Mouse (Mus musculus) forebrain, embryonic 12.5 days (tissue): Measurements from ENCODE around the gene Lrrc1. TPM values are rescaled to one million over a fixed set of nuclear protein-coding genes. Genes with fewer than 3 reads are reported as not detected.
A peak's percentile ranks its signal among the peaks of the same experiment; 100 is the strongest.

Experiments used
- ATAC-seq: fragments of 200-750 bp; cut with Nextera tagmentation; 2 replicates; pipeline ENCODE4 v1.8.0; 2017; ENCODE audit warnings: moderate TSS enrichment; ENCODE audit not compliant: low FRiP score
- H3K27ac ChIP-seq: fragments of 300-500 bp; sonication (generic); 2 replicates; pipeline ENCODE4 v1.5.1; 2016; ENCODE audit warnings: mild to moderate bottlenecking
- H3K27me3 ChIP-seq: fragments of 300-500 bp; sonication (generic); 2 replicates; pipeline ENCODE4 v1.6.1; 2016; ENCODE audit warnings: mild to moderate bottlenecking
- H3K36me3 ChIP-seq: fragments of 300-500 bp; sonication (generic); replicated peaks from 2 replicates; pipeline ENCODE4 v1.6.1; 2016; ENCODE audit warnings: mild to moderate bottlenecking
- H3K4me1 ChIP-seq: fragments of 300-500 bp; sonication (generic); 2 replicates; pipeline ENCODE4 v1.6.1; 2016
- H3K4me2 ChIP-seq: fragments of 300-500 bp; sonication (generic); 2 replicates; pipeline ENCODE4 v1.6.1; 2016; ENCODE audit warnings: mild to moderate bottlenecking, moderate library complexity
- H3K4me3 ChIP-seq: fragments of 300-500 bp; sonication (generic); replicated peaks from 2 replicates; pipeline ENCODE4 v1.5.1; 2016; ENCODE audit warnings: mild to moderate bottlenecking
- H3K9ac ChIP-seq: fragments of 300-500 bp; sonication (generic); 2 replicates; pipeline ENCODE4 v1.6.1; 2016; ENCODE audit warnings: mild to moderate bottlenecking
- H3K9me3 ChIP-seq: fragments of 300-500 bp; sonication (generic); 2 replicates; pipeline ENCODE4 v1.6.1; 2016
- WGBS: fragments of 180-500 bp; shearing (Covaris S2); methylation state at CpG from one replicate; pipeline ENCODE4 v1.1.7; 2016; 5-methylcytosine and 5-hydroxymethylcytosine counted together
- polyA plus RNA-seq: library from polyadenylated mRNA; unstranded; fragments of >200 nt; fragmentation: Nextera tagmentation; extraction: Ambion mirVana; gene quantifications from 2 replicates; pipeline ENCODE4 v1.2.1, GENCODE M21; 2016

The Lrrc1 gene
- polyA plus RNA-seq, 1 experiment from 2014 or later: 18.1 TPM

- no peak for ATAC-seq
- Histone ChIP-seq H3K27me3 (no peaks in the 10 kb centered on the region), H3K4me1 (peaks cover 28% of the 10 kb centered on the region), H3K27ac (no peak overlapping the region), H3K36me3 (no peaks in the 10 kb centered on the region), H3K4me2 (no peak overlapping the region), H3K9ac (no peak overlapping the region), H3K4me3 (no peak overlapping the region), H3K9me3 (no peaks in the 10 kb centered on the region)
- 89% methylated on average over 7 of the region's 7 CpGs for WGBS
These were observed 27.8 kb downstream of the Lrrc1 start for GRCm38 (mm10) chr9:77516782-77517364.

GRCm38 (mm10) chr9:77513892-77514291, 30.8 kb downstream of the Lrrc1 start:
- ATAC-seq: no peak
- no peaks in the 10 kb centered on the region; the same call in 1 of the 2 replicates for H3K27me3 ChIP-seq
- H3K27ac ChIP-seq: no peak overlapping the region
- H3K36me3 ChIP-seq: no peaks in the 10 kb centered on the region
- H3K9ac ChIP-seq: no peak overlapping the region
- H3K4me2 ChIP-seq: no peak overlapping the region
- no peak overlapping the region for H3K4me3 ChIP-seq
- H3K9me3 ChIP-seq: no peaks in the 10 kb centered on the region
- WGBS: 45% methylated on average over 3 of the region's 3 CpGs
- peaks cover 28% of the 10 kb centered on the region for H3K4me1 ChIP-seq

- Histone ChIP-seq H3K27me3 (no peaks in the 10 kb centered on the region; the same call in 1 of the 2 replicates), H3K4me2 (no peak overlapping the region), H3K4me1 (peaks cover 31% of the 10 kb centered on the region), H3K36me3 (no peaks in the 10 kb centered on the region), H3K9ac (no peak overlapping the region), H3K27ac (no peak overlapping the region), H3K4me3 (no peak overlapping the region), H3K9me3 (no peaks in the 10 kb centered on the region)
- WGBS: 22% methylated on average over 6 of the region's 6 CpGs
- peak; percentile 58; the same call in 1 of the 2 replicates for ATAC-seq
These were observed 32.5 kb downstream of the Lrrc1 start for GRCm38 (mm10) chr9:77512220-77512619.

GRCm38 (mm10) chr9:77510574-77510973, 34.1 kb downstream of the Lrrc1 start:
- 87% methylated on average over 8 of the region's 8 CpGs for WGBS
- peaks cover 31% of the 10 kb centered on the region for H3K4me1 ChIP-seq
- H3K9me3 ChIP-seq: no peaks in the 10 kb centered on the region
- H3K27ac ChIP-seq: no peak overlapping the region
- no peak overlapping the region for H3K4me2 ChIP-seq
- no peak overlapping the region for H3K9ac ChIP-seq
- H3K36me3 ChIP-seq: no peaks in the 10 kb centered on the region
- no peak overlapping the region for H3K4me3 ChIP-seq
- no peaks in the 10 kb centered on the region; the same call in 1 of the 2 replicates for H3K27me3 ChIP-seq
- ATAC-seq: no peak

GRCm38 (mm10) chr9:77507743-77508394, 36.8 kb downstream of the Lrrc1 start:
- H3K4me1 ChIP-seq: peaks cover 27% of the 10 kb centered on the region

GRCm38 (mm10) chr9:77502548-77503438, 41.9 kb downstream of the Lrrc1 start:
- peaks cover 45% of the 10 kb centered on the region for H3K4me1 ChIP-seq
- peak overlapping the region; percentile 48 for H3K4me2 ChIP-seq
- H3K9ac ChIP-seq: 0 out of 2 replicates have a peak overlapping the region, but pooled peaks have one; percentile 36
- 12% methylated on average over 14 of the region's 14 CpGs for WGBS
- H3K36me3 ChIP-seq: no peaks in the 10 kb centered on the region
- peak overlapping the region; percentile 87 for H3K27ac ChIP-seq
- H3K27me3 ChIP-seq: no peaks in the 10 kb centered on the region
- ATAC-seq: peak; percentile 84
- peak overlapping the region; percentile 14 for H3K4me3 ChIP-seq
- no peaks in the 10 kb centered on the region for H3K9me3 ChIP-seq

More at GRCm38 (mm10) chr9:77507743-77508394, 36.8 kb downstream of the Lrrc1 start:
- WGBS: 90% methylated on average over 3 of the region's 3 CpGs
- Histone ChIP-seq H3K4me2 (no peak overlapping the region), H3K27ac (no peak overlapping the region), H3K27me3 (no peaks in the 10 kb centered on the region; the same call in 1 of the 2 replicates), H3K36me3 (no peaks in the 10 kb centered on the region), H3K4me3 (no peak overlapping the region), H3K9ac (no peak overlapping the region), H3K9me3 (no peaks in the 10 kb centered on the region)
- no peak for ATAC-seq

GRCm38 (mm10) chr9:77502171-77502547, 42.5 kb downstream of the Lrrc1 start:
- peak; percentile 74 for ATAC-seq
- Histone ChIP-seq H3K27me3 (no peaks in the 10 kb centered on the region), H3K9me3 (no peaks in the 10 kb centered on the region), H3K4me1 (peaks cover 51% of the 10 kb centered on the region), H3K9ac (no peak overlapping the region), H3K4me3 (no peak overlapping the region), H3K4me2 (0 out of 2 replicates have a peak overlapping the region, but pooled peaks have one; percentile 48), H3K27ac (no peak overlapping the region), H3K36me3 (no peaks in the 10 kb centered on the region)
- 15% methylated on average over 6 of the region's 6 CpGs for WGBS

GRCm38 (mm10) chr9:77499084-77499483, 45.6 kb downstream of the Lrrc1 start:
- no peaks in the 10 kb centered on the region for H3K9me3 ChIP-seq
- H3K4me3 ChIP-seq: no peak overlapping the region
- no peak overlapping the region for H3K4me2 ChIP-seq
- ATAC-seq: no peak
- no peaks in the 10 kb centered on the region for H3K27me3 ChIP-seq
- H3K27ac ChIP-seq: no peak overlapping the region
- H3K9ac ChIP-seq: no peak overlapping the region
- H3K4me1 ChIP-seq: peaks cover 66% of the 10 kb centered on the region
- H3K36me3 ChIP-seq: no peaks in the 10 kb centered on the region
- 82% methylated on average over 6 of the region's 6 CpGs for WGBS

GRCm38 (mm10) chr9:77498406-77498805, 46.3 kb downstream of the Lrrc1 start:
- Histone ChIP-seq H3K9me3 (no peaks in the 10 kb centered on the region), H3K27me3 (0 out of 2 replicates have a peak, but pooled peaks cover 2% of the 10 kb centered on the region), H3K36me3 (no peaks in the 10 kb centered on the region), H3K4me2 (no peak overlapping the region), H3K4me1 (peaks cover 59% of the 10 kb centered on the region), H3K27ac (0 out of 2 replicates have a peak overlapping the region, but pooled peaks have one; percentile 19), H3K4me3 (no peak overlapping the region), H3K9ac (no peak overlapping the region)
- no peak for ATAC-seq
- WGBS: 56% methylated on average over 3 of the region's 3 CpGs

- Histone ChIP-seq H3K4me2 (peak overlapping the region; percentile 31; the same call in 1 of the 2 replicates), H3K4me1 (peaks cover 49% of the 10 kb centered on the region)
These were observed 47.5 kb downstream of the Lrrc1 start for GRCm38 (mm10) chr9:77497173-77497572.

GRCm38 (mm10) chr9:77496540-77497062, 48.1 kb downstream of the Lrrc1 start:
- WGBS: 9% methylated on average over 12 of the region's 12 CpGs
- no peaks in the 10 kb centered on the region for H3K36me3 ChIP-seq
- ATAC-seq: peak; percentile 94
- 0 out of 2 replicates have a peak, but pooled peaks cover 2% of the 10 kb centered on the region for H3K27me3 ChIP-seq
- peak overlapping the region; percentile 89 for H3K27ac ChIP-seq
- peak overlapping the region; percentile 31 for H3K4me2 ChIP-seq
- peaks cover 43% of the 10 kb centered on the region for H3K4me1 ChIP-seq
- no peak overlapping the region for H3K4me3 ChIP-seq
- H3K9ac ChIP-seq: 0 out of 2 replicates have a peak overlapping the region, but pooled peaks have one; percentile 14
- H3K9me3 ChIP-seq: no peaks in the 10 kb centered on the region

More at GRCm38 (mm10) chr9:77497173-77497572, 47.5 kb downstream of the Lrrc1 start:
- WGBS: 29% methylated on average over 6 of the region's 6 CpGs
- Histone ChIP-seq H3K27ac (peak overlapping the region; percentile 89), H3K9ac (0 out of 2 replicates have a peak overlapping the region, but pooled peaks have one; percentile 14), H3K36me3 (no peaks in the 10 kb centered on the region), H3K27me3 (0 out of 2 replicates have a peak, but pooled peaks cover 2% of the 10 kb centered on the region), H3K4me3 (no peak overlapping the region), H3K9me3 (no peaks in the 10 kb centered on the region)
- ATAC-seq: no peak
